Mouse (Mus musculus): ENCODE results near the gene Zp1. TPM values are rescaled to one million over a fixed set of nuclear protein-coding genes. Genes with fewer than 3 reads are reported as not detected.

Gene Zp1
- total RNA-seq (2022): 1 to 10 TPM in 1 of 4 experiments, under 1 TPM in 1, not detected in 2; 0.19 to 1.5 TPM

- no peak for DNase-seq (ENCODE audit: low spot score in 2 of 2)
These were observed at the start of gene Zp1 for GRCm38 (mm10) chr19:10920532-10920931. Gene Zp1 (minus strand): TSS chr19:10920632.

DNA sequence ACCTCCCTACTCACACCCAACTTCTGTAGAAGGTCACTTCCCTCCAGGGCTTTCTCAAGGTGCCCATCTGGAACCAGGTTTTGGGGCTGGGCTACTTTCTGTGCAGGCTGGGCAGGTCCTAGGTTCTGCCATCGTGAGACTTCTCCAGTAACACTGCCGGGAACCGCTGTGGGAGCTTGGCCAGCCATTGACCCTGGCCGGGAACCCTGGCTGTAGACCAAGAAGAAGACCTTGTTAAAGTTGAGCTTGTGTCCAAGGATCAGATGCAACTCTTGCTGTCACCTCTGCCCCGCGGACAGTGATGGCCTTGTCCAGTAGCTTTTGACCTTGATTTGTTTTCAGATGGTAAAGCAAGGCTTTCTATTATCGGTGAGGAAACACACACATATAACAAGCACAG is 48.1 kb upstream of the Zp1 start:
- DNase-seq (ENCODE audit: low spot score in 2 of 2): no peak

- no peak for DNase-seq (ENCODE audit: low spot score in 2 of 2)
These were observed 45.3 kb upstream of the Zp1 start for GRCm38 (mm10) chr19:10965721-10966120.

- no peak for DNase-seq (ENCODE audit: low spot score in 2 of 2)
These were observed 39.5 kb upstream of the Zp1 start for GRCm38 (mm10) chr19:10959978-10960346.

DNA sequence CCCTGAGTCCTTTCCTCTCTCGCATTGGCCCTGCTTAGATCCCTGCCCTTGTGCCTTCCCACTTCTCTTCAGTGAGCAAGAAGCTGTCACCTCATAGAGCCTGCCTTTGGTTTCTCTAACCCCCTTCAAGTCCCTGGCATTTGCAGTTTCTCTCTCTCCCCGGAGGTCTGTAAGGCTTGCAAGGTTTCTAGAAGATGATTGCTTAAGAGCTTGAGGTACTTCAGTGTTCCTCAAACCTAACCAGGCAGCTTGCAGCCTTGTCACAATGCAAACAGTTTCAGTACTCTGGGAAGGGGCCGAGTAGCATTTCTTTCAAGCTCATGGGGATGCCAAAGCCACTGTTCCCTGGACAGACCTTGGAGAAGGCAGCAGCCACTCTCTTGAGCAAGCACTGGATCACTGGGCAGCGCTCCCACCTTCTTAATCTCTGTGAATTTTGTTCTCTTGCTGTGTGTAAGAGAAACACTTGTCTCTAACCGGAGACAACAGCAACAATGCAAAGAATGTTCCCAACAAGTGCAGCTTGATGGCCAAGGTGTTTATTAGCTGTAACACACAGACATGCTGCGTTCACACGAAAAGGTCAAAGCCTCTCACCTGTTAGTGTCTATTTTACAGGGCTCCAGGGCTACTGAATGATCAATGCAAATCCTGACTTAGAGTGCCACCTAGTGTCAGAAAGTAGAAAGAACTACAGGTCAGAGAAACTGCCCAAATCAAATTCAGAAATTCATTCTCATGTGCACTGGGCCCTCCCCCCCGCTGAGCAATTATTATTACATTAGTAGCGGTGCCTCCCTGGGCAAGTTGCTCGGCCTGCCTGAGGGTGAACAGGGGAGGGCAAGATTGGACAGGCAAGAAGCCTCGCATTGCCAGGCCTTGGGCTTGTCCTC is 38.9 kb upstream of the Zp1 start:
- no peak for DNase-seq (ENCODE audit: low spot score in 2 of 2)

DNA sequence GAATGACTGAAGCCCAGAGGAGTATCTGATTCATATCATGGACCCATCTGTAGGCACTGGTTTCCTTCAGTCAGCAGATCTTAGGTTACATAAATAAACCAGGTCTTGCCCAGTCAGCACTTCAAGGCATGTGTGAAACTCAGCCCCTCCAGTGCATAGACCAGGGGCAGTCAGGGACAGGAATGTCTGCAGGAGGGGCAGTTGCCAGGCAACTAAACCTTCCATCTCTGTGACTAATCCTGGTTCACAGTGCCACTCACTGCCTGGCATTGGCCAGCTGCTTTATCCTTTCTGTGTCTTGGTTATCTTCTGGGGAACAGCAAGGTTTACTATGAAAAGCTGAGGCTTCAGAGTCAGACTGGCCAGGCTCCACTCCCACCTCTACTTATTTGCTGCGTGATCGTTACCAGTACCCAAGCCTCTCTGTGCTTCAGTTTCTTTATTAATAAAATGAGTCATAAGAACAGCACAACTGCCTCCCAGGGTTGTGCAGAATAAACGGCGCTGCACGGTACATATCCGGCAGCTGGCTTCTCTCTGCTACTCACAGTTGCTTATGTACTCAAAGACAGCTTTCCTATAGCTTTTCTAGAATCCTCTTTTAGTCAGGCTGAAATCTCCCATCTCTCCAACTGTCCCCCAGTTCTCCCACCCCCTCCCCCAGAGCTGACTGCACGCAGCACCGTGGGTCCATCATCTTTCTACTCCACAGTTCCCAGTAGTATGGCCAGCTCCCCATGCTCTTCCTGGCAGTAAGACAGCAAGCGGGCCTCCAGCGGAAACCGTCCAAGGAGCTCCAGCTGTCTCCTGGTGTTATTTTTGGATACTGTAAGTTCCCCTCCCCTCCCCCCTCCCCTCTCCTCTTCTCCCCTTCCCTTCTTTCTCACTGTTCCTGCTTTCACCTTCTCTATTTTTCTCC is 31.8 kb upstream of the Zp1 start:
- DNase-seq (ENCODE audit: low spot score in 2 of 2): peak in 1 of 2 experiments; percentile 33

DNA sequence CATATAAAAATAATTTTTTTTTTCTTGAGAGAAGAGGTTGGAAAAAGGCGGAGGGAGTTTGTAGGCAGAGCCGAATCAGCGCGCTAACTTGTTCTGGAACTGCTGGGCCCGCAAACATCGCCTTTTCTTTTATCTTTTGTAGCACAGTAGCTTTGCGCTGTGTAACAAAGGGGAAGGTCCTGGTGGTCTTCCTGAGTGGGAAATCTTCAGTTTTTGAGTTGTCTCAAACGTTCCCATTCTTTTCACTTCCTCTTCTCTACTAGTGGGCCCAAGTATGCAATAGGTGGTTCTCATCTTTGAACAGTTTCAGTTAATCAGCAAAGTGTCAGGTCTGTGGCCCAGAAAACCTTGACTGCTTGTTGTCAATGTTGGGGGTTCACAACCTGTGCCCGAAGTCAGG is 29.1 kb upstream of the Zp1 start:
- DNase-seq (ENCODE audit: low spot score in 2 of 2): no peak

DNA sequence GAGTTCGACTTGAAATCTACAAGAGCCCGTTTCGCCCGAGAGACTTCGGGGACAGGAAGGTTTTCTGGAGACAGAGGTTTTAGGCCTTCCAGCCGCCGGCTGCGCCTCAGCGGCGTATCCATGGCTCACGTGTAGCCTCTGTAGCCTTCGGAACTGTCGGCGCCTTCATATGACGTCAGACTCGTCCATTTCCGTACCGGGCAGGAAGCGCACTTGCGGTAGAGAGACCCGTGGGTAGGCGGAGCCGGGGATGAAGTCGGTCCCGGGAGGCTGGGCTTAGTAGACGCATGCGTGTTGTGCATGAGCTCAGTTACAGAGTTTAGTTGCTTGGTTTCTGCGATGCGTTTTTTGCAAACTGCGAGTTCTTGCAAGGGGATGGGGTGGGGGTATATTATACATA is 28.7 kb upstream of the Zp1 start, which contains the start of gene Ccdc86:
Ccdc86 (minus strand) TSS at position 155 of the 400 bp plus-strand sequence.
- peak; percentile 89 to 95 for DNase-seq (ENCODE audit: low spot score in 2 of 2)

DNA sequence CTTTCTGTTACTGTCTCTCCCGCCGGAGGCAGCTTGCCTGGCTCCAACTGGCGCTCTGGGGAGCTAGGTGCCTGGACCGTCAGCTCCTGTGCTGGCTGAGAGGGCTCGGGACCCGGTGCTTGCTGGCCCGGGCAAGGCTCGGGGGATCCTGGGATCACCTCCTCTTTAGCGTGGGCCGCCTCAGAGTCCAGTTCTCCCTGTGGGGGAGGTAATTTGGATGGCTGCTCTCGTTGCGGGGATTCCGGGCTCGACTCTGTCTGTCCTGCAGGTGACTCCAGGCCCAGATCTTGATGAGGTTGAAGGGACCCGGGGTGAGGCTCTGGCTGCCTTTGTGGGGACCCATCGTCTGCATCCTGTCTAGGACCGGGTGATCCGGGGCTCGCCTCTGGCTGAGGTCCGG is 28.0 kb upstream of the Zp1 start:
- no peak for DNase-seq (ENCODE audit: low spot score in 2 of 2)

- DNase-seq (ENCODE audit: low spot score in 2 of 2): no peak
These were observed 26.8 kb upstream of the Zp1 start for GRCm38 (mm10) chr19:10947219-10947618.

DNA sequence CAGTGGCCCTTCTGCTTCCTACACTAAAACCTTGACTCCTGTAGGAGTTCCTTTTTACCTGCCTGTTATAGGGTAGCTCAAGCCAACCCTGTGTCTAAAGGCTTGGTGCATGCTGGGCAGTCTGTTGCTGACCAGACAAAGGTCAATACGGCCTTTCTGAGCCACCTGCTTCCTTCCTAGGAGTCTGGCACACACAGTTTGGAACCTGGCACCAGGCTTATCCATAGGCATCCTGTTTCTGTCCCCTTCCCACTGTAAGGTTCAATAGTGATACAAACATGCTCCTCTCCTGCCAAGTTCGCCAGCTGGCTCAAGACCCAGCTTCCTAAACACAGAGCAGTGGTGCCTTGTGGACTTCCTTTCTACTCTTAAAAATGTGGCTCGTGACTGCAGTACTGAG is 26.1 kb upstream of the Zp1 start:
- DNase-seq (ENCODE audit: low spot score in 2 of 2): no peak

DNA sequence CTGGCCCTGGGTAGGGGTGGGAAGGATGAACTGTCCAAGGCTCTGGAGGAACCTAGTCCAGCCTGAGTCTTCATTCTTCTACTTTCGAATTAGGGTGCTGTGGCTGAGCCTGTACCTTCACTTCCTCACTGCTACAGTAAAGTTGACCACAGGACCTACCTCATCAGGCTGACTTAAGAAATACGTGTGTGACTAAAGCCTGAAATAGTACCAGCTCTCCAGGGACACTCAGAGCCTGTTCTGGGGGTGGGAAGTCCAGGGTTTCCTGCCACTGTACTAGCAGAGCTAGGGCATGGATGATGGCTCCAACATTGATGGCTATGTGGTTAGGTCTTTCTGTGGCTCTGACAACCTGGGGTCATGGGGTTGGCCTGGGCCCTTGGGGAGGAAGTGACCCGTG is 23.5 kb upstream of the Zp1 start:
- no peak for DNase-seq (ENCODE audit: low spot score in 2 of 2)

DNA sequence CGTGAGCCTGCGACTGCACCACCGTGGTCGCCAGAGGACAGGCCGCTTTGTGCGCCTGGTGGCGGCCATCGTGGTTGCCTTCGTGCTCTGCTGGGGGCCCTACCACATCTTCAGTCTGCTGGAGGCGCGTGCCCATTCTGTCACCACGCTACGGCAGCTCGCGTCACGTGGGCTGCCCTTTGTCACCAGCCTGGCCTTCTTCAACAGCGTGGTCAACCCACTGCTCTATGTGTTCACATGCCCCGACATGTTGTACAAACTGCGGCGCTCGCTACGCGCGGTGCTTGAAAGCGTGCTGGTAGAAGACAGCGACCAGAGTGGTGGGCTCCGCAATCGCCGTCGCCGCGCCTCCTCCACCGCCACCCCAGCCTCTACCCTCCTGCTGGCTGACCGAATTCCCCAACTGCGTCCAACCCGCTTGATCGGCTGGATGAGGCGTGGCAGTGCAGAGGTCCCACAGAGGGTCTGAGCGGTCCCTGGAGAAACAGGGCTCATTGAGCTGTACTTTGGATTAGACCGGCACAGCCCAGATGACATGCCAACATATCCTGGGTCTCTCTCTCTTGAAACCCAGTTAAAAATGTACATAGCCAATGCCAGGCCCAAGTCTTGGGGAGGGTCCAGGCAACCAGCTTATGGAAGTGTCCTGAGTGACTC is 20.5 kb upstream of the Zp1 start:
- no peak for DNase-seq (ENCODE audit: low spot score in 2 of 2)

DNA sequence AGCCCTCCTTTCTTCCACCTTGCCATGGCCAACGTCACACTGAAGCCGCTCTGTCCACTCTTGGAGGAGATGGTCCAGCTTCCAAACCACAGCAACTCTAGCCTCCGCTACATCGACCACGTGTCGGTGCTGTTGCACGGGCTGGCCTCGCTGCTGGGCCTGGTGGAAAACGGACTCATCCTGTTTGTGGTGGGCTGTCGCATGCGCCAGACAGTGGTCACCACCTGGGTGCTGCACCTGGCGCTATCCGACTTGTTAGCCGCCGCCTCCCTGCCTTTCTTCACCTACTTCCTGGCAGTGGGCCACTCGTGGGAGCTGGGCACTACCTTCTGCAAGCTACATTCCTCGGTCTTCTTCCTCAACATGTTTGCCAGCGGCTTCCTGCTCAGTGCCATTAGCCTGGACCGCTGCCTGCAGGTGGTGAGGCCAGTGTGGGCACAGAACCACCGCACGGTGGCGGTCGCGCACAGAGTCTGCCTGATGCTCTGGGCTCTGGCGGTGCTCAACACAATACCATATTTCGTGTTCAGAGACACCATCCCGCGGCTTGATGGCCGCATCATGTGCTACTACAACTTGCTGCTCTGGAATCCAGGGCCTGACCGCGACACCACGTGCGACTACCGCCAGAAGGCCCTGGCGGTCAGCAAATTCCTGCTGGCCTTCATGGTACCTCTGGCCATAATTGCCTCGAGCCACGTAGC is 19.8 kb upstream of the Zp1 start:
- peak; percentile 43 to 59 for DNase-seq (ENCODE audit: low spot score in 2 of 2)

- no peak for DNase-seq (ENCODE audit: low spot score in 2 of 2)
These were observed 18.3 kb upstream of the Zp1 start for GRCm38 (mm10) chr19:10938771-10939170.

DNA sequence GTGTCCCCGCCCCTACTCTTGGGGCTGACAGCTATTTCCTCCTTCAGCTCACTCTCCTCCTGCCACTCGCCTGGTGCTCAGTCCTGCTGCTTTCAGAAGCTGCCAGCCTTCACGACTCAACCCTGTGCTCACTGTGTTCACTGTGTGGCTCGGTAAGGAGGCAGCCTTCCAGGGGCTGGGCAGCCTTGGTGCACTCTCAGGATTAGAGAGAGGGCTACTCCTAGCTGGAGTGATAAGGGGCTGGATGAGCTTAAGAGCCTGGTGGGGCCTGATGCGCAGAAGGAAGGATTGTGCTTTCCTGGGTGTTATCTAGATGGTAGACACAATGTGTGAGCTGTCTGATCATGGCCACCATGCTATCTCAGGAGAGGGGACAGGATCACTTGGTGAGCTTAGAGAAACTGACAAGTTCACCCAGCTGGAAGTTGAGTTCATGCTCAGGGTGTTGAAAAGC is 16.7 kb upstream of the Zp1 start, which contains the start of gene Ptgdr2:
Ptgdr2 (plus strand) TSS at position 51 of the 454 bp plus-strand sequence.
- no peak for DNase-seq (ENCODE audit: low spot score in 2 of 2)

DNA sequence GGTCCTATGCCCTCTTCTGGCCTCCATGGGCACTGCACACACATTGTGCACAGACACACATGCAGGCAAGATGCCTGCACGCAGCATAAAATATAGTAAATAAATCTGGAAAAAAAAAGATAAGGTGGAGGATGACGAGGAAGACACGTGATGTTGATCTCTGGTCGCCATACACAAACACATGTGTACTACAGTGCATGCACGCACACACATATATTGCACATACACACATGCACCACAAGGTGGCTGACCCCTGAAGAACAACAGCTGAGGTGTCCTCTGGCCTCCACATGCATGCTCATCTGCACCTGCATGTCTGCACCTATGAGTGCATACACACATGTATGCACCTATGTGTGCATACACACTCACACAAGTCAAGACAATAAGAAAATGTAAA is 15.6 kb upstream of the Zp1 start:
- no peak for DNase-seq (ENCODE audit: low spot score in 2 of 2)

GRCm38 (mm10) chr19:10935029-10935428 is 14.6 kb upstream of the Zp1 start:
- DNase-seq (ENCODE audit: low spot score in 2 of 2): no peak

GRCm38 (mm10) chr19:10930641-10931040 is 10.2 kb upstream of the Zp1 start:
- no peak for DNase-seq (ENCODE audit: low spot score in 2 of 2)

DNA sequence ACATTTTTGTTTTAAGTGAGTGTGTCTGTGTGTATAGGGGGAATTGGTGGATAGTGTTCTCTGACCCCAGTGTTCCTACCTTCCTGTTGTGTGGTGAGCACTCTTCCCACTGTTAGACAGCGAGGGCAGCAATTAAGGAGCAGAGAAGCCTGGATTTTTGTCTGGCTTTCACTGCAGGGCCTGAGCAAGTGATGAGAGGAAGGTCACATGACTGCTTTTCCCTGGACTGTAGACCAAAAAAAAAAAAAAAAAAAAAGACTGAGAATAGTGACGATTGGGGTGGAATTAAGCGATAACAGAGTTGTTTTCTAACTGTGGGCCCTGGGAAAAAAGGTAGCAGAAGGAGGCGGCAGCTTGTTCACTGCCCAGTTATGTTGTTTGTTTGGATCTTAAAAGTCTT is 6.2 kb upstream of the Zp1 start:
- DNase-seq (ENCODE audit: low spot score in 2 of 2): no peak

DNA sequence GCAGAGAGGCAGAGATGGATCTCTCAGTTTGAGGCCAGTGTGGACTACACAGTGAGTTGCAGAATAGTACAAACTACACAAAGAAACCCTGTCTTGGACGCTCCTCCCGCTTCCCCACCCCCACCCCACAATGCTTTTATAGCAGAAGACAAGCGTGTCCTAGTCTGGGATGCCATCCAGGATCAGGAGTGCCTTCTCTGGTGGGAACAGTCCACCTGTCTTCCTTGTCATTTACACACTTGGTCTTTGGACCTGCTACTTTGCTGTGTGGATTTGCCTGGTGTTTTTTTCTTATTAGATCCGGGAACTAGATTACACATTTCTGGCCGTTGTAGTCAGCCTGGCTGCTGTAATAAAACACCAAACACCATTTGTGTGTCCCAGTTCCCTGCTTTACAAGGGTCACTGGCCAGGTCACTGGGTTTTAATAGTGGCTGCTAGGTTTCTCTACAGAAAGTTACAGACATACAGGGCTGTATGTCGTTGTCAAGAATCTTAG is 5.7 kb upstream of the Zp1 start:
- DNase-seq (ENCODE audit: low spot score in 2 of 2): no peak
